Mouse (Mus musculus) kidney, embryonic 14.5 days (tissue): ENCODE measurements around the gene Olfr796. TPM values are rescaled to one million over a fixed set of nuclear protein-coding genes. Genes with fewer than 3 reads are reported as not detected.

Source experiments
- microRNA-seq: library from miRNA; unstranded; fragments of <30 nt; microRNA quantifications from one replicate; pipeline ENCODE4, GENCODE M21; 2016
- polyA plus RNA-seq: library from polyadenylated mRNA; unstranded; fragments of >200 nt; fragmentation: Nextera tagmentation; extraction: Ambion mirVana; gene quantifications from 2 replicates; pipeline ENCODE4 v1.2.1, GENCODE M21; 2014

Gene Olfr796
- polyA plus RNA-seq, 1 experiment from 2014 or later: not detected

Small RNAs within 50 kb of the gene (microRNA-seq; reads per million reads assigned to microRNA genes)
- not detected for gene Gm23252

Other genes with a start within 250 kb of the Olfr796 start
- gene Olfr784, start 228.5 kb downstream of the Olfr796 start, polyA plus RNA-seq: 0.07 TPM in 1 of 2 replicates, not detected in the other
- gene Olfr785, start 207.1 kb downstream of the Olfr796 start, polyA plus RNA-seq: not detected in 2 replicates
- gene Olfr786, start 185.3 kb downstream of the Olfr796 start, polyA plus RNA-seq: not detected in 2 replicates
- not detected in 2 replicates for gene Olfr787, start 150.7 kb downstream of the Olfr796 start, polyA plus RNA-seq
- gene Olfr788, start 141.6 kb downstream of the Olfr796 start, polyA plus RNA-seq: not detected in 2 replicates
- gene Olfr789, start 127.8 kb downstream of the Olfr796 start, polyA plus RNA-seq: not detected in 2 replicates
- gene Olfr790, start 114.1 kb downstream of the Olfr796 start, polyA plus RNA-seq: not detected in 2 replicates
- gene Olfr791, start 90.8 kb downstream of the Olfr796 start, polyA plus RNA-seq: not detected in 2 replicates
- gene Olfr792, start 73.4 kb downstream of the Olfr796 start, polyA plus RNA-seq: not detected in 2 replicates
- not detected in 2 replicates for gene Olfr794, start 44.9 kb downstream of the Olfr796 start, polyA plus RNA-seq
- not detected in 2 replicates for gene Olfr798, start 15.4 kb upstream of the Olfr796 start, polyA plus RNA-seq
- not detected in 2 replicates for gene Olfr799, start 24.9 kb upstream of the Olfr796 start, polyA plus RNA-seq
- gene Olfr800, start 45.1 kb upstream of the Olfr796 start, polyA plus RNA-seq: not detected in 2 replicates
- not detected in 2 replicates for gene Olfr801, start 61.3 kb upstream of the Olfr796 start, polyA plus RNA-seq
- 0.04 TPM in 1 of 2 replicates, not detected in the other for gene Olfr802, start 75.6 kb upstream of the Olfr796 start, polyA plus RNA-seq
- not detected in 2 replicates for gene Olfr803, start 81.7 kb upstream of the Olfr796 start, polyA plus RNA-seq
- gene Olfr804, start 90.6 kb upstream of the Olfr796 start, polyA plus RNA-seq: not detected in 2 replicates
- not detected in 2 replicates for gene Olfr805, start 116.8 kb upstream of the Olfr796 start, polyA plus RNA-seq
- not detected in 2 replicates for gene Olfr806, start 129.4 kb upstream of the Olfr796 start, polyA plus RNA-seq
- not detected in 2 replicates for gene Olfr807, start 145.2 kb upstream of the Olfr796 start, polyA plus RNA-seq
- not detected in 2 replicates for gene Olfr808, start 152.9 kb upstream of the Olfr796 start, polyA plus RNA-seq
- gene Olfr809, start 162.1 kb upstream of the Olfr796 start, polyA plus RNA-seq: not detected in 2 replicates
- gene Olfr810, start 182.3 kb upstream of the Olfr796 start, polyA plus RNA-seq: not detected in 2 replicates
- not detected in 2 replicates for gene Olfr811, start 191.8 kb upstream of the Olfr796 start, polyA plus RNA-seq
- gene Olfr812, start 233.5 kb upstream of the Olfr796 start, polyA plus RNA-seq: not detected in 2 replicates
- not detected in 2 replicates for gene Olfr813, start 242.8 kb upstream of the Olfr796 start, polyA plus RNA-seq